Mouse (Mus musculus): ENCODE data around the gene Sncg. TPM values are rescaled to one million over a fixed set of nuclear protein-coding genes. Genes with fewer than 3 reads are reported as not detected.

The Sncg gene
- polyA plus RNA-seq, 1 experiment from 2014 or later = 1.7 TPM

DNA sequence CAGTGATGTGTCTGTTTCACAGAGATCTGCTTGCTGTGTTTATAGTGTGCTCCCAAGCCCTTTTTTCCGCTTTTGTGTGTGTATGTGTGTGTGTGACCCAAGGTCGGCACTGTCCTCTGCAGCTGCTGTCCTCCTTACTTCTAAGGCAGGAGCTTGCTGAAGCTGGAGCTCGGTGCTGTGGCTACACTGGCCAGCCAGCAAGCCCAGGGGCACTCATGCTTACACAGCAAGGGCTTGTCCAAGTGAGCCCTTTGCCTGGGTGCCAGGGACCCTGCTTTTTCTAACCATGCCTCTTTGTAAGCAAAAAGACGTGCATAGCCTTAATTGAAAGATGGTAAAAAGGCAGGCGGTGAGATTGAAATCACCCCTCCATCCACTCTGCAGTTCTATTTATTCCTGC, 42.1 kb downstream of the Sncg start:
- Histone ChIP-seq H3K4me1 (replicated peaks) (no peaks in the 10 kb centered on the region), H3K27ac (no peak overlapping the region), H3K4me2 (no peak overlapping the region), H3K9me3 (replicated peaks) (no peaks in the 10 kb centered on the region), H3K27me3 (no peaks in the 10 kb centered on the region), H3K4me3 (no peak overlapping the region), H3K36me3 (peaks cover 74% of the 10 kb centered on the region), H3K9ac (no peak overlapping the region)
- no peak for ATAC-seq (replicated peaks; ENCODE audit: insufficient number of reproducible peaks, insufficient read depth, low FRiP score, low read depth)
- 86% methylated on average over 5 of the region's 5 CpGs for WGBS

DNA sequence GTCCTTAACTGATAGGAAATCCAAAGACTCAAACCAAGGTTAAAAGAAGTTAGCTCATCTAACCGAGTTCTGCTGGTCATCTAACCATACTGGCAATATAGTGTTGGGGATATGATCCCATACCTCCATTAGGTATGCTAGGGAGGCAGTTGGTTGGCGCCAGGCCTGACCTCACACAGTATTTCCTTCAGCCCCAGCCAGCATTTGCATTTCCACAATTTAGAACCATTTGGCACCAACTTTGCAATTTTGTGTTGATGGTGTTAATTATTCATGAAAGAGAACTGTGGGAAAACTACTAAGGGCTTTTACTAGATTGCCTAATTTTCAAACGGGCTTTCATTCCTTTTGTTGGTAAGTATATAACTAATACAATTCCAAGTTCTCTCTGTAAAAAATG, 42.7 kb downstream of the Sncg start:
- ATAC-seq (replicated peaks; ENCODE audit: insufficient number of reproducible peaks, insufficient read depth, low FRiP score, low read depth) = no peak
- Histone ChIP-seq H3K4me3 (no peak overlapping the region), H3K27ac (no peak overlapping the region), H3K9ac (no peak overlapping the region), H3K27me3 (no peaks in the 10 kb centered on the region), H3K36me3 (peaks cover 71% of the 10 kb centered on the region), H3K4me1 (replicated peaks) (no peaks in the 10 kb centered on the region), H3K9me3 (replicated peaks) (no peaks in the 10 kb centered on the region), H3K4me2 (no peak overlapping the region)
- WGBS = 89% methylated on average over 3 of the region's 3 CpGs

DNA sequence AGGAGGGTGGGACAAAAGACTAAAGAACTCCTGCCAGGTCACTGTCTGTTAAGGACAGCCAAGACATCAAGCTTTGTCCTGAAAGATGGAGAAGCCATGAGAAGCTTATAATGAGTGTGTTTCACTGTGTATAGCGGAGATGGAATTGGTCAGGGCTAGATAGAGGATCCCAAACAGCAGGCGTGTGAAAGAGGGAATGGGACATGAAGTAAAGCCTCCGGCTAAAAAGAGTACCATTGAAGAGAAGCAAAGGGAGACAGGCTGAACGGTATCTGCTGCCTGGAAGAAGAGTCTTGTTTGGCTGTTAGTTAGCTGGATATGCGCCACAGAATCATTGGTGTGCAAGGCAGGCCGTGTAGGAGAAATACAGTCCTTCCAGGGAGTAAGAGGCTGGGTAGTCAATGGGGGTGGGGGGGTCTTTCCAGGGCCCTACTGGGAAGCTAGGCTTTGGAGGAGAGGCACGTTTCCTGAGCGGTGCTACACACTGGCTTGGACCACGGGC, 43.9 kb downstream of the Sncg start:
- Histone ChIP-seq H3K36me3 (peaks cover 61% of the 10 kb centered on the region), H3K9ac (no peak overlapping the region), H3K27ac (no peak overlapping the region), H3K27me3 (no peaks in the 10 kb centered on the region), H3K4me2 (no peak overlapping the region), H3K4me3 (no peak overlapping the region), H3K4me1 (replicated peaks) (no peaks in the 10 kb centered on the region), H3K9me3 (replicated peaks) (no peaks in the 10 kb centered on the region)
- 91% methylated on average over 9 of the region's 9 CpGs for WGBS
- ATAC-seq (replicated peaks; ENCODE audit: insufficient number of reproducible peaks, insufficient read depth, low FRiP score, low read depth) = no peak

GRCm38 (mm10) chr14:34327618-34328017, 47.0 kb downstream of the Sncg start:
- Histone ChIP-seq H3K36me3 (peaks cover 57% of the 10 kb centered on the region), H3K9me3 (replicated peaks) (no peaks in the 10 kb centered on the region), H3K4me1 (replicated peaks) (no peaks in the 10 kb centered on the region), H3K27me3 (no peaks in the 10 kb centered on the region), H3K9ac (no peak overlapping the region), H3K4me3 (no peak overlapping the region), H3K27ac (no peak overlapping the region), H3K4me2 (no peak overlapping the region)
- ATAC-seq (replicated peaks; ENCODE audit: insufficient number of reproducible peaks, insufficient read depth, low FRiP score, low read depth) = no peak
- 79% methylated on average over 1 of the region's 1 CpGs for WGBS

DNA sequence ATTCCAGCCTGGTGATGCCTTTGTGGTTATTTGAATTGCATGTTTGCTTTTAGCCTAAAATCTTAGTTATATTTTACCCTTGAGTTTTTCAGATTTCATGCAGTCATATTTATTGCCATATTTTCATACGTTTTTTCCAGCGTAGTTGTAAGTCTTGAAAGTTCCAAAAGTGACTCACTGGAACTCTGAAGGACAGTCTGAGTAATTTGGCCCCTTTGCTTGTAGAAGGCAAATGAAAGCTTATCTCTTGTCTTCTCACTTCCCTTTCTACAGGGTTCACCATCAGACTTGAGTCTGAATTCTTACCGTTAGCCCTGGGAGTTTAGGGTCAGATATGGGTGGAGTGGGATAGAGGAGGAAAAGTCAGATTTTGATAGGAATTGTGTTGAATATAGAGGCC, 48.0 kb downstream of the Sncg start:
- Histone ChIP-seq H3K4me1 (replicated peaks) (no peaks in the 10 kb centered on the region), H3K36me3 (peaks cover 56% of the 10 kb centered on the region), H3K27ac (no peak overlapping the region), H3K4me3 (no peak overlapping the region), H3K27me3 (no peaks in the 10 kb centered on the region), H3K9me3 (replicated peaks) (no peaks in the 10 kb centered on the region), H3K9ac (no peak overlapping the region), H3K4me2 (no peak overlapping the region)
- no peak for ATAC-seq (replicated peaks; ENCODE audit: insufficient number of reproducible peaks, insufficient read depth, low FRiP score, low read depth)
- WGBS = 76% methylated on average over 3 of the region's 3 CpGs

DNA sequence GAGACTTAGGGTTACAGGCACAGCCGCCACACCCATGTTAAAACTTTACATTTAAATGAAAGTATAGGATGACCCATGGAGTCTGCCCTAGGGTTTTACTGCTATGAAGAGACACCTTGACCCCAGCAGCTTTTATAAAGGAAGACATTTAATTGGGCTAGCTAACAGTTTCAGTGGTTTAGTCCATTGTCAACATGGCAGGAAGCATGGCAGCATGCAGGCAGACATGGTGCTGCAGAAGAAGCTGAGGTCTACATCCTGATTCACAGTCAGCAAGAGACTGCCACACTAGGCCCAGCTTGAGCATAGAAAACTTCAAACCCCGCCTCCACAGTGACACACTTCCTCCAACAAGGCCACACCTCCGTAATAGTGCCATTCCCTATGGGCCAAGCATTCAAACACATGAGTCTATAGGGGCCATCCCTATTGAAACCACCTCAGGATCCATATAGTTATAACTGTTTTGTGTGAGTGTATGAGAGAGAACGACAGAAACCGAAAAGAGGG, 51.0 kb downstream of the Sncg start:
- no peaks in the 10 kb centered on the region for H3K4me1 ChIP-seq (replicated peaks)
- WGBS = 95% methylated on average over 5 of the region's 5 CpGs

More for the DNA sequence above, 51.0 kb downstream of the Sncg start:
- Histone ChIP-seq H3K9me3 (replicated peaks) (no peaks in the 10 kb centered on the region), H3K27ac (no peak overlapping the region), H3K27me3 (no peaks in the 10 kb centered on the region), H3K4me3 (no peak overlapping the region), H3K36me3 (peaks cover 45% of the 10 kb centered on the region), H3K4me2 (no peak overlapping the region), H3K9ac (no peak overlapping the region)
- ATAC-seq (replicated peaks; ENCODE audit: insufficient number of reproducible peaks, insufficient read depth, low FRiP score, low read depth) = no peak

Other genes starting within 250 kb of the Sncg start
- 0.13 and 0.15 TPM in 2 replicates for gene Npy4r, start 222.3 kb downstream of the Sncg start, polyA plus RNA-seq (2015; fragmentation: Nextera tagmentation; extraction: Ambion mirVana)
- gene Gprin2, start 173.1 kb downstream of the Sncg start, polyA plus RNA-seq (2015; fragmentation: Nextera tagmentation; extraction: Ambion mirVana) = 0.10 and 0.11 TPM in 2 replicates
- gene Syt15, start 155.2 kb downstream of the Sncg start, polyA plus RNA-seq (2015; fragmentation: Nextera tagmentation; extraction: Ambion mirVana) = 0.35 and 0.77 TPM in 2 replicates
- 8.0 and 8.6 TPM in 2 replicates for gene Shld2, start 64.3 kb downstream of the Sncg start, polyA plus RNA-seq (2015; fragmentation: Nextera tagmentation; extraction: Ambion mirVana)
- 55.9 and 60.3 TPM in 2 replicates for gene Glud1, start 64.1 kb downstream of the Sncg start, polyA plus RNA-seq (2015; fragmentation: Nextera tagmentation; extraction: Ambion mirVana)
- gene Fam25c, start 19.4 kb downstream of the Sncg start, polyA plus RNA-seq (2015; fragmentation: Nextera tagmentation; extraction: Ambion mirVana) = not detected in 2 replicates
- 26.0 and 29.7 TPM in 2 replicates for gene Mmrn2, start 676 bp upstream of the Sncg start, polyA plus RNA-seq (2015; fragmentation: Nextera tagmentation; extraction: Ambion mirVana)
- gene Bmpr1a, start 128.6 kb upstream of the Sncg start, polyA plus RNA-seq (2015; fragmentation: Nextera tagmentation; extraction: Ambion mirVana) = 35.5 and 36.2 TPM in 2 replicates
- gene 9230112D13Rik, start 148.0 kb upstream of the Sncg start, polyA plus RNA-seq (2015; fragmentation: Nextera tagmentation; extraction: Ambion mirVana) = not detected in 2 replicates
- 300 and 308 TPM in 2 replicates for gene Ldb3, start 213.9 kb upstream of the Sncg start, polyA plus RNA-seq (2015; fragmentation: Nextera tagmentation; extraction: Ambion mirVana)
- 5.0 and 5.6 TPM in 2 replicates for gene Opn4, start 225.4 kb upstream of the Sncg start, polyA plus RNA-seq (2015; fragmentation: Nextera tagmentation; extraction: Ambion mirVana)